Mouse (Mus musculus) embryonic facial prominence, embryonic 11.5 days (tissue): Measurements from ENCODE around the gene Crtc1. TPM values are rescaled to one million over a fixed set of nuclear protein-coding genes. Genes with fewer than 3 reads are reported as not detected.

Source experiments
- ATAC-seq: fragments of 200-750 bp; cut with Nextera tagmentation; replicated peaks from 2 replicates; pipeline ENCODE4 v1.8.0; 2017; ENCODE audit warnings: low read depth; ENCODE audit not compliant: insufficient number of reproducible peaks, low FRiP score, low TSS enrichment
- DNase-seq: peaks from one replicate; pipeline ENCODE4 v3.0.0-alpha.2; 2015; ENCODE audit warnings: low spot score
- H3K27ac ChIP-seq: fragments of 300-500 bp; sonication (generic); replicated peaks from 2 replicates; pipeline ENCODE4 v1.5.1; 2014; ENCODE audit warnings: mild to moderate bottlenecking, low read depth, low read length, control low read depth
- H3K27me3 ChIP-seq: fragments of 300-500 bp; sonication (generic); 2 replicates; pipeline ENCODE4 v1.6.1; 2014; ENCODE audit warnings: mild to moderate bottlenecking, low read length, moderate library complexity, mixed read lengths; ENCODE audit not compliant: control insufficient read depth, insufficient read depth
- H3K36me3 ChIP-seq: fragments of 300-500 bp; sonication (generic); replicated peaks from 2 replicates; pipeline ENCODE4 v1.6.1; 2014; ENCODE audit warnings: low read depth, mild to moderate bottlenecking, low read length, moderate library complexity, mixed read lengths; ENCODE audit not compliant: control insufficient read depth, insufficient read depth
- H3K4me1 ChIP-seq: fragments of 300-500 bp; sonication (generic); 2 replicates; pipeline ENCODE4 v1.6.1; 2014; ENCODE audit warnings: low read length, mixed read lengths; ENCODE audit not compliant: control insufficient read depth, insufficient read depth
- H3K4me2 ChIP-seq: fragments of 300-500 bp; sonication (generic); 2 replicates; pipeline ENCODE4 v1.6.1; 2014; ENCODE audit warnings: low read depth, mild to moderate bottlenecking, control low read depth, low read length, moderate library complexity
- H3K4me3 ChIP-seq: fragments of 300-500 bp; sonication (generic); 2 replicates; pipeline ENCODE4 v1.5.1; 2014; ENCODE audit warnings: low read depth, low read length, control low read depth
- H3K9ac ChIP-seq: fragments of 300-500 bp; sonication (generic); replicated peaks from 2 replicates; pipeline ENCODE4 v1.6.1; 2014; ENCODE audit warnings: mild to moderate bottlenecking, control low read depth, low read length
- H3K9me3 ChIP-seq: fragments of 300-500 bp; sonication (generic); replicated peaks from 2 replicates; pipeline ENCODE4 v1.6.1; 2016; ENCODE audit warnings: mild to moderate bottlenecking, low read length, inconsistent platforms, mixed read lengths; ENCODE audit not compliant: control insufficient read depth
- WGBS: fragments of 180-500 bp; shearing (Covaris S2); extraction: QIAGEN DNeasy Blood & Tissue Kit; methylation state at CpG from one replicate; pipeline ENCODE4 v1.1.7; 2014; 5-methylcytosine and 5-hydroxymethylcytosine counted together
- polyA plus RNA-seq: library from polyadenylated mRNA; unstranded; fragments of >200 nt; fragmentation: Nextera tagmentation; extraction: Ambion mirVana; gene quantifications from 2 replicates; pipeline ENCODE4 v1.2.1, GENCODE M21; 2014

The Crtc1 gene
- polyA plus RNA-seq, 1 experiment from 2014 or later, result 10.2 TPM

DNA sequence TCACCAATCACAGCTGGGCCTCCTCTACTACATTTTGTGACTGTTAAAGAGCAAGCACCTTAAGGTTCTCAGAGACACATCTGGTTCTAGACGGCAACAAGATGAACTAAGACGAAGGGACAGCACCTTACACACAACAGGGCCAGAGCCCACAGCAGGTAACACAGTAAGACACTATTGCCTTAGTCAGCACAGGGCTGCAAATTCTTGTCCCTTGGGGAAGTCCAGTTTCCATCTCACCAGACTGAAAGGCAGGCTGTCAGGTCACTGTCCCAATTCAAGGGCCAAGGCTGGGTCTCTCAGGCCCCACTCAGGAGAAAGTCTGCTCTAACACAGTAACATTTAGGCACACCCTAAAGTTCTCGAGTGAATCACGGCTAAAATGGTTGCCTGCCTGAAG lies 91.9 kb downstream of the Crtc1 start:
- H3K4me3 ChIP-seq, result no peak overlapping the region
- no peak overlapping the region for H3K9ac ChIP-seq
- H3K36me3 ChIP-seq, result no peaks in the 10 kb centered on the region; the same call in 1 of the 2 replicates
- no peaks in the 10 kb centered on the region for H3K27me3 ChIP-seq
- peaks cover 9% of the 10 kb centered on the region for H3K4me1 ChIP-seq
- DNase-seq (no peak), ATAC-seq (no peak)
- 79% methylated on average over 4 of the region's 4 CpGs for WGBS
- no peaks in the 10 kb centered on the region for H3K9me3 ChIP-seq
- H3K4me2 ChIP-seq, result no peak overlapping the region
- H3K27ac ChIP-seq, result no peak overlapping the region

GRCm38 (mm10) chr8:70344279-70344678 lies 95.1 kb downstream of the Crtc1 start:
- ATAC-seq (no peak), DNase-seq (no peak)
- Histone ChIP-seq H3K9me3 (no peaks in the 10 kb centered on the region), H3K27ac (no peak overlapping the region), H3K9ac (no peak overlapping the region), H3K4me2 (no peak overlapping the region), H3K4me1 (peaks cover 3% of the 10 kb centered on the region; the same call in 1 of the 2 replicates), H3K36me3 (peaks cover 2% of the 10 kb centered on the region), H3K27me3 (no peaks in the 10 kb centered on the region), H3K4me3 (no peak overlapping the region)
- WGBS, result 91% methylated on average over 2 of the region's 2 CpGs

GRCm38 (mm10) chr8:70343696-70344095 lies 95.7 kb downstream of the Crtc1 start:
- ATAC-seq (no peak), DNase-seq (peak; percentile 56)
- WGBS, result 62% methylated on average over 6 of the region's 6 CpGs
- no peak overlapping the region; the same call in 1 of the 2 replicates for H3K9ac ChIP-seq
- no peaks in the 10 kb centered on the region for H3K9me3 ChIP-seq
- H3K27ac ChIP-seq, result no peak overlapping the region; the same call in 1 of the 2 replicates
- peaks cover 2% of the 10 kb centered on the region for H3K36me3 ChIP-seq
- no peak overlapping the region for H3K4me2 ChIP-seq
- peaks cover 3% of the 10 kb centered on the region; the same call in 1 of the 2 replicates for H3K4me1 ChIP-seq
- no peak overlapping the region for H3K4me3 ChIP-seq
- no peaks in the 10 kb centered on the region for H3K27me3 ChIP-seq

DNA sequence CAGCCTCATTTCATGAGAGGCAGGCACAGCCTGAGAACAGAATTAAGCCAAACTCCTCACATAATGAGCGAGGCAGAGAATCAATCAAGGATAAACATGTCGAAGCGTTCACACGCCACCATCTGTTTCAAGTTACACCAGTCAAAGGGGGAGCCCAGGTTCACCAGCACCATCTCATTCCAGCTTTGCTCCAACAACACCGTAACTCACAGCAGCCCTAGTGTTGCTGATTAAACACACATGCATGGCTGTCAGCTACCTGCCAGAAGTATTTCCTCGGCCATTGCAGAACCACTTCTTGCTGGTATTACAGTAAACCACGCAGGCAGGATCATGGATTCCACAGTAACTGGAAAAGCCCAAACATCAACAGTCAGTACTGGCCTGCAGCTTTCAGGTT lies 96.3 kb downstream of the Crtc1 start:
- no peak overlapping the region; the same call in 1 of the 2 replicates for H3K27ac ChIP-seq
- peak; percentile 10; the same call in 1 of the 2 replicates for ATAC-seq
- no peak overlapping the region for H3K4me3 ChIP-seq
- peak; percentile 64 for DNase-seq
- no peak overlapping the region for H3K4me2 ChIP-seq
- peaks cover 3% of the 10 kb centered on the region; the same call in 1 of the 2 replicates for H3K4me1 ChIP-seq
- H3K36me3 ChIP-seq, result peaks cover 6% of the 10 kb centered on the region
- no peak overlapping the region for H3K9ac ChIP-seq
- 37% methylated on average over 7 of the region's 7 CpGs for WGBS
- H3K9me3 ChIP-seq, result no peaks in the 10 kb centered on the region
- H3K27me3 ChIP-seq, result no peaks in the 10 kb centered on the region

- H3K27me3 ChIP-seq, result no peaks in the 10 kb centered on the region
- H3K4me2 ChIP-seq, result no peak overlapping the region
- DNase-seq (no peak), ATAC-seq (no peak)
- H3K4me3 ChIP-seq, result no peak overlapping the region
- H3K36me3 ChIP-seq, result peaks cover 9% of the 10 kb centered on the region
- WGBS, result 95% methylated on average over 14 of the region's 14 CpGs
- peaks cover 3% of the 10 kb centered on the region; the same call in 1 of the 2 replicates for H3K4me1 ChIP-seq
- no peak overlapping the region for H3K27ac ChIP-seq
- H3K9ac ChIP-seq, result no peak overlapping the region
- no peaks in the 10 kb centered on the region for H3K9me3 ChIP-seq
Measured at GRCm38 (mm10) chr8:70342007-70342406, 97.4 kb downstream of the Crtc1 start.

DNA sequence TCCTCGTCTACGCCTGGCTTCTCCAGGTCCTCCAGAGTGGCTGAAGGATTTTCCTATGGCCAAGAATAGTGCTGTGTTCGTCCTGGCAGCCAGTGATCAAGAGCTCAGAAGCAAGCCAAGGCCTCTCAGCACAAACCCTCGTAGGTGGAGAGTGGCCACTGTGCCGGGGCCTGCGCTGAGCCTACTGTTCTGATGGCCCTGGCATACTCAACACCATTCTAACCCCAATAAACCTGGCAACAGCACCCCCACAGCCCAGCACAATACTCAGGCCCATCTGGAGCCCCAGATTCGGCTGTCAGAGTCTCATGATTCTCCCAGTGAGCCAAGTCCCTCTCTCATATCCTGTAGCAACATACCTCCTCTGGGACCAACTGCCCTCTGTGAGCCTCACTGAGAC lies 98.7 kb downstream of the Crtc1 start:
- H3K27ac ChIP-seq, result no peak overlapping the region
- no peak overlapping the region for H3K9ac ChIP-seq
- no peaks in the 10 kb centered on the region for H3K9me3 ChIP-seq
- ATAC-seq (no peak), DNase-seq (no peak)
- H3K36me3 ChIP-seq, result peaks cover 9% of the 10 kb centered on the region
- no peaks in the 10 kb centered on the region for H3K27me3 ChIP-seq
- H3K4me1 ChIP-seq, result peaks cover 3% of the 10 kb centered on the region; the same call in 1 of the 2 replicates
- no peak overlapping the region for H3K4me3 ChIP-seq
- H3K4me2 ChIP-seq, result no peak overlapping the region
- WGBS, result 93% methylated on average over 7 of the region's 7 CpGs

GRCm38 (mm10) chr8:70338931-70339330 lies 100.4 kb downstream of the Crtc1 start:
- DNase-seq, result no peak
- WGBS, result 92% methylated on average over 7 of the region's 7 CpGs
- Histone ChIP-seq H3K4me1 (peaks cover 3% of the 10 kb centered on the region; the same call in 1 of the 2 replicates), H3K4me2 (no peak overlapping the region), H3K4me3 (no peak overlapping the region), H3K27me3 (no peaks in the 10 kb centered on the region), H3K9me3 (no peaks in the 10 kb centered on the region), H3K27ac (no peak overlapping the region), H3K9ac (no peak overlapping the region), H3K36me3 (peaks cover 24% of the 10 kb centered on the region)
- no peak for ATAC-seq

DNA sequence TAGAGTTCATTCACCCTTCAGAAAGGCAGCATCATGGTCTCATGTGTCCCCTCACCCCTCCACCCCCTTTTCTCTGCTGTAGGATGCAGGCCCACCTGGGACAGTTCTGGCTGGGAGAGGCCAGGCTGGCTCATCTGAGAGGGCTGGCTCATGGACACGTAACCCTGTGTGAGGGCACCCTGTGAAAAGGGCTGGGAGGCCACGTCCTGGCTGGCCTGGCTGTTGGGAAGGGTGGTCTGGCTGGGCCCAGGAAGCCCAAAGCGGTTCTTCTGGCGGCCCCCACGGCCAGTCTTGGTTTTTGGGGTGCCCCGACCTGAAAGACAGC lies 106.5 kb downstream of the Crtc1 start:
- no peaks in the 10 kb centered on the region for H3K27me3 ChIP-seq
- H3K9ac ChIP-seq, result no peak overlapping the region
- H3K4me2 ChIP-seq, result no peak overlapping the region
- H3K9me3 ChIP-seq, result no peaks in the 10 kb centered on the region
- ATAC-seq (no peak), DNase-seq (no peak)
- WGBS, result 93% methylated on average over 6 of the region's 6 CpGs
- H3K4me1 ChIP-seq, result peaks cover 12% of the 10 kb centered on the region
- no peak overlapping the region for H3K4me3 ChIP-seq
- H3K27ac ChIP-seq, result no peak overlapping the region
- peaks cover 26% of the 10 kb centered on the region for H3K36me3 ChIP-seq
